Mouse (Mus musculus) liver, postnatal 0 days (tissue): ENCODE measurements around the gene Gp1bb. TPM values are rescaled to one million over a fixed set of nuclear protein-coding genes. Genes with fewer than 3 reads are reported as not detected.
A peak's percentile ranks its signal among the peaks of the same experiment; 100 is the strongest.

Experiments used
- ATAC-seq: fragments of 200-750 bp; cut with Nextera tagmentation; 2 replicates; pipeline ENCODE4 v1.8.0; 2017; ENCODE audit warnings: mild to moderate bottlenecking, moderate library complexity
- DNase-seq: peaks from one replicate; pipeline ENCODE4 v3.0.0-alpha.2; 2016
- H3K27ac ChIP-seq: fragments of 300-500 bp; sonication (generic); 2 replicates; pipeline ENCODE4 v1.5.1; 2014; ENCODE audit warnings: antibody characterized with exemption, moderate library complexity, mild to moderate bottlenecking, low read depth
- H3K27me3 ChIP-seq: fragments of 300-500 bp; sonication (generic); 2 replicates; pipeline ENCODE4 v1.6.1; 2014; ENCODE audit warnings: low read length, control low read depth, mixed read lengths; ENCODE audit not compliant: insufficient read depth
- H3K36me3 ChIP-seq: fragments of 300-500 bp; sonication (generic); replicated peaks from 2 replicates; pipeline ENCODE4 v1.6.1; 2014; ENCODE audit warnings: mild to moderate bottlenecking, control low read depth, low read length, moderate library complexity, mixed read lengths; ENCODE audit not compliant: insufficient read depth
- H3K4me1 ChIP-seq: fragments of 300-500 bp; sonication (generic); 2 replicates; pipeline ENCODE4 v1.6.1; 2014; ENCODE audit warnings: antibody characterized with exemption, mild to moderate bottlenecking, control low read depth; ENCODE audit not compliant: insufficient read depth
- H3K4me2 ChIP-seq: fragments of 300-500 bp; sonication (generic); 2 replicates; pipeline ENCODE4 v1.6.1; 2014; ENCODE audit warnings: low read depth, mild to moderate bottlenecking, low read length, moderate library complexity, mixed read lengths
- H3K4me3 ChIP-seq: fragments of 300-500 bp; sonication (generic); 2 replicates; pipeline ENCODE4 v1.5.1; 2014; ENCODE audit warnings: low read depth, low read length
- H3K9ac ChIP-seq: fragments of 300-500 bp; sonication (generic); replicated peaks from 2 replicates; pipeline ENCODE4 v1.6.1; 2014; ENCODE audit warnings: mild to moderate bottlenecking, moderate library complexity
- H3K9me3 ChIP-seq: fragments of 300-500 bp; sonication (generic); 2 replicates; pipeline ENCODE4 v1.6.1; 2016; ENCODE audit warnings: mild to moderate bottlenecking, control low read depth, low read length, mixed read lengths
- CTCF ChIP-seq: sonication (generic); IDR thresholded peaks from 2 replicates; pipeline ENCODE4 v1.5.1; 2016; ENCODE audit warnings: antibody characterized with exemption, low read depth
- EP300 ChIP-seq: IDR thresholded peaks from 2 replicates; pipeline ENCODE4 v1.6.1; 2016; ENCODE audit warnings: antibody characterized with exemption, low read depth, mild to moderate bottlenecking
- WGBS: fragments of 180-500 bp; shearing (Covaris S2); extraction: QIAGEN DNeasy Blood & Tissue Kit; methylation state at CpG from one replicate; pipeline ENCODE4 v1.1.7; 2014; ENCODE audit not compliant: insufficient replicate concordance; 5-methylcytosine and 5-hydroxymethylcytosine counted together
- polyA plus RNA-seq: library from polyadenylated mRNA; unstranded; fragments of >200 nt; fragmentation: Nextera tagmentation; extraction: Ambion mirVana; gene quantifications from 2 replicates; pipeline ENCODE4 v1.2.1, GENCODE M21; 2015

The Gp1bb gene
- polyA plus RNA-seq, 1 experiment from 2014 or later: 56.5 TPM

- no peaks in the 10 kb centered on the region for H3K36me3 ChIP-seq
- H3K4me1 ChIP-seq: peaks cover 14% of the 10 kb centered on the region
- H3K4me3 ChIP-seq: peak overlapping the region; percentile 37
- ATAC-seq (peak; percentile 54), DNase-seq (no peak)
- TF ChIP-seq CTCF (no peak), EP300 (no peak)
- H3K27ac ChIP-seq: no peak overlapping the region
- 8% methylated on average over 20 of the region's 21 CpGs for WGBS
- H3K4me2 ChIP-seq: peak overlapping the region; percentile 65
- H3K9me3 ChIP-seq: no peaks in the 10 kb centered on the region
- H3K27me3 ChIP-seq: peaks cover 80% of the 10 kb centered on the region
- no peak overlapping the region for H3K9ac ChIP-seq
Measured at GRCm38 (mm10) chr16:18581050-18581622, 41.1 kb downstream of the Gp1bb start.

DNA sequence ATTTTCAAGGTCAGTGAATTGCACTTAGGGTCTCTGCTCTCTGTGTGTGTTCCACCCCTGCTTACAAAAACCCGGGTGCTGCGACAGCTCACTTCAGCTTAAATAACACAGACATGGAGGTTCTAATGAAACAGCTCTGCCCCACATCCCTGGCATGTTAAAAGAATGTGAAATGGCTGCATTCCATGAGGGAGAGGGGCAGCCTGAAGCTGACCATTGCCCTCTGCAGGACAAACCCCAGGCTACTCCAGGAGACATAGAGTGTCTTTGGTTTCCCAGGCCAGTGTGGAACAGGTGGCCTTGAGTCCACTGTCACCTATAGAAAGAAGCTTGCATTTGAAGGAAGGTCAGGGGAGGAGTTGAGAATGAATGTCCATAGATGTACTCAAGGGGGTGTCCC, 41.8 kb downstream of the Gp1bb start:
- ATAC-seq (no peak), DNase-seq (no peak)
- no peak for TF ChIP-seq CTCF
- no peak for TF ChIP-seq EP300
- no peaks in the 10 kb centered on the region for H3K9me3 ChIP-seq
- no peak overlapping the region for H3K9ac ChIP-seq
- no peak overlapping the region for H3K27ac ChIP-seq
- 30% methylated on average over 2 of the region's 2 CpGs for WGBS
- H3K27me3 ChIP-seq: peaks cover 72% of the 10 kb centered on the region
- H3K4me3 ChIP-seq: no peak overlapping the region
- no peak overlapping the region for H3K4me2 ChIP-seq
- H3K4me1 ChIP-seq: peaks cover 14% of the 10 kb centered on the region
- H3K36me3 ChIP-seq: no peaks in the 10 kb centered on the region

GRCm38 (mm10) chr16:18577599-18578160, 44.5 kb downstream of the Gp1bb start:
- DNase-seq: no peak

GRCm38 (mm10) chr16:18577071-18577470, 45.1 kb downstream of the Gp1bb start:
- peaks cover 39% of the 10 kb centered on the region for H3K27me3 ChIP-seq
- ATAC-seq (no peak), DNase-seq (no peak)
- no peak overlapping the region for H3K4me2 ChIP-seq
- no peaks in the 10 kb centered on the region for H3K36me3 ChIP-seq
- WGBS: 40% methylated on average over 3 of the region's 3 CpGs
- TF ChIP-seq CTCF: no peak
- TF ChIP-seq EP300: no peak
- peaks cover 14% of the 10 kb centered on the region for H3K4me1 ChIP-seq
- H3K9ac ChIP-seq: no peak overlapping the region
- H3K9me3 ChIP-seq: no peaks in the 10 kb centered on the region
- no peak overlapping the region for H3K27ac ChIP-seq
- no peak overlapping the region for H3K4me3 ChIP-seq

More at GRCm38 (mm10) chr16:18577599-18578160, 44.5 kb downstream of the Gp1bb start:
- no peak overlapping the region for H3K4me2 ChIP-seq
- H3K27ac ChIP-seq: no peak overlapping the region
- H3K27me3 ChIP-seq: peaks cover 45% of the 10 kb centered on the region
- H3K9me3 ChIP-seq: no peaks in the 10 kb centered on the region
- TF ChIP-seq EP300 (no peak), CTCF (no peak)
- ATAC-seq: no peak
- H3K4me1 ChIP-seq: peaks cover 14% of the 10 kb centered on the region
- H3K36me3 ChIP-seq: no peaks in the 10 kb centered on the region
- WGBS: 29% methylated on average over 5 of the region's 5 CpGs
- H3K9ac ChIP-seq: no peak overlapping the region
- H3K4me3 ChIP-seq: no peak overlapping the region

- no peak overlapping the region for H3K4me2 ChIP-seq
- H3K36me3 ChIP-seq: no peaks in the 10 kb centered on the region
- H3K4me3 ChIP-seq: no peak overlapping the region
- no peak overlapping the region for H3K27ac ChIP-seq
- H3K27me3 ChIP-seq: peaks cover 12% of the 10 kb centered on the region; the same call in 1 of the 2 replicates
- H3K9ac ChIP-seq: no peak overlapping the region
- 67% methylated on average over 8 of the region's 8 CpGs for WGBS
- H3K9me3 ChIP-seq: no peaks in the 10 kb centered on the region
- no peak for DNase-seq
- TF ChIP-seq EP300 (no peak), CTCF (no peak)
- peak; percentile 68 for ATAC-seq
- no peaks in the 10 kb centered on the region for H3K4me1 ChIP-seq
Measured at GRCm38 (mm10) chr16:18574196-18574595, 48.0 kb downstream of the Gp1bb start.

Other genes starting within 250 kb of the Gp1bb start
- 51.2 and 53.3 TPM in 2 replicates for gene Txnrd2, start 196.0 kb downstream of the Gp1bb start, polyA plus RNA-seq
- 100 and 125 TPM in 2 replicates for gene Comt, start 195.6 kb downstream of the Gp1bb start, polyA plus RNA-seq
- 3.9 and 5.1 TPM in 2 replicates for gene Gnb1l, start 123.7 kb downstream of the Gp1bb start, polyA plus RNA-seq
- gene Rtl10, start 123.5 kb downstream of the Gp1bb start, polyA plus RNA-seq: 0.57 and 0.59 TPM in 2 replicates
- 0.40 TPM in 1 of 2 replicates, not detected in the other for gene Tbx1, start 31.7 kb downstream of the Gp1bb start, polyA plus RNA-seq
- 0.32 TPM in 1 of 2 replicates, not detected in the other for gene Gm49601, start 4.0 kb upstream of the Gp1bb start, polyA plus RNA-seq
- 3.0 and 3.2 TPM in 2 replicates for gene Sept5, start 7.6 kb upstream of the Gp1bb start, polyA plus RNA-seq
- 11.5 and 13.9 TPM in 2 replicates for gene Cldn5, start 154.4 kb upstream of the Gp1bb start, polyA plus RNA-seq
- gene Ufd1, start 189.4 kb upstream of the Gp1bb start, polyA plus RNA-seq: 39.2 and 41.0 TPM in 2 replicates
- gene Cdc45, start 189.6 kb upstream of the Gp1bb start, polyA plus RNA-seq: 15.8 and 18.7 TPM in 2 replicates
- gene 2510002D24Rik, start 214.2 kb upstream of the Gp1bb start, polyA plus RNA-seq: 9.7 and 11.8 TPM in 2 replicates
- gene Gm28539, start 214.2 kb upstream of the Gp1bb start, polyA plus RNA-seq: not detected in 2 replicates